Comparison of ENCODE assay signal across 25 mouse cellular contexts in the genomic region with DNA sequence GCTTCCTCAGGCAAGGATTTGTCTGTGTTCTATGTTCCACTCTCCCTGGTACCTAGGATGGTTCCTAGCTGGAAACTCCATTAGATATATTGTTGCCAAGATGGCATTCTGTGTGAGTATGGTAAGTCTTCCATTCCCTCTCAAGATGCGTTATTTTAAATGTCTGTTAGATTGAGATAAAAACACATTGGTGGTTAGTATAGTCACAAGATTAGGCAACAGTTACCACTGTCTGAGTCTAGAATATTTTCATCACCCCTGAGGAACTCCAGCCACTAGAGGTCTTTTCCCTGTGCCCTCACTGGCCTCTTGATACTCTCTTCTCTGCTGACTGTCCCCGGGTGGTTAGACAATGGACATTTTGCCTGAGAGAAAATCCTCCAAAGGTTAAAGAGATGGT. TPM values are rescaled to one million over a fixed set of nuclear protein-coding genes. Genes with fewer than 3 reads are reported as not detected.
A peak's percentile ranks its signal among the peaks of the same experiment; 100 is the strongest.
DNase-seq lines count a peak whose midpoint lies in the region; TF ChIP-seq lines count a peak whose summit lies in the region.
"Had no signal": no experiment of that assay in that cellular context is flagged by ENCODE, and none has a peak within 500 bp of the region (broad histone marks: within the 10 kb centered on the region; RNA-seq: fewer than 3 reads in every experiment).

No protein-coding gene starts in this region.

- TF ChIP-seq EP300 in MEL (IDR thresholded peaks at IDR 0.05; ENCODE audit: low read depth in 1 of 2, low read length in 2 of 2) = peak in 1 of 2 experiments; percentile 72; a peak in 2 of 4 replicates

- no peak overlapping the region for H3K9ac ChIP-seq in MEL (ENCODE audit: control insufficient read depth, low read depth, low read length, poor library complexity, severe bottlenecking)

- TF ChIP-seq CTCF in MEL (IDR thresholded peaks at IDR 0.05 in 2 of 3, conservative IDR thresholded peaks at IDR 0.05 in 1 of 3; ENCODE audit: control insufficient read depth in 1 of 3, insufficient read depth in 1 of 3, low read depth in 2 of 3, low read length in 3 of 3, poor library complexity in 1 of 3, severe bottlenecking in 1 of 3) = no peak; a peak in 1 of 6 replicates

- peak overlapping the region; percentile 39; the same call in 1 of the 2 replicates for H3K27ac ChIP-seq in MEL (ENCODE audit: control insufficient read depth, low read depth, low read length)

- peak; percentile 43 for DNase-seq in 416B (ENCODE audit: low read depth)
- peak; percentile 50 for DNase-seq in MEL (ENCODE audit: low read depth, low spot score)
- no peak for DNase-seq in cerebellum, postnatal 14 days
- DNase-seq in cerebellum, adult 9-11 months = no peak
- DNase-seq: adrenal gland, adult 2 months; adrenal gland, adult 8-10 months; adrenal gland, postnatal 10 days; adrenal gland, postnatal 14 days; adrenal gland, postnatal 25 days; adrenal gland, postnatal 36 days; B cell, adult 2 months; cerebellum, adult 11 months; cerebellum, adult 11-12 months; cerebellum, adult 18-20 months; cerebellum, adult 2 months; cerebellum, adult 8-10 months had no signal

- H3K36me3 ChIP-seq in MEL (ENCODE audit: control insufficient read depth in 1 of 2, insufficient read depth in 2 of 2, low read length in 2 of 2) = no peaks in the 10 kb centered on the region; a peak in 1 of 4 replicates
- H3K36me3 ChIP-seq: G1E had no signal

- no peaks in the 10 kb centered on the region for H3K9me3 ChIP-seq in MEL (replicated peaks; ENCODE audit: insufficient read depth, low read length)
- H3K9me3 ChIP-seq: G1E had no signal

- peak overlapping the region in 1 of 2 experiments; percentile 15; a peak in 1 of 4 replicates for H3K4me3 ChIP-seq in MEL (ENCODE audit: control insufficient read depth in 1 of 2, insufficient read depth in 1 of 2, low read depth in 2 of 2, low read length in 2 of 2)

- H3K79me2 ChIP-seq in MEL (ENCODE audit: control insufficient read depth, insufficient read depth, low read length, poor library complexity) = no peaks in the 10 kb centered on the region

- no peak for TF ChIP-seq RAD21 in MEL (IDR thresholded peaks at IDR 0.05; ENCODE audit: low read depth, low read length)

- no peak for TF ChIP-seq POLR2A in MEL (IDR thresholded peaks at IDR 0.05; ENCODE audit: control insufficient read depth in 1 of 2, insufficient read depth in 1 of 2, low read depth in 1 of 2, low read length in 2 of 2, poor library complexity in 1 of 2)

- no peaks in the 10 kb centered on the region; a peak in 1 of 4 replicates for H3K27me3 ChIP-seq in MEL (ENCODE audit: control insufficient read depth in 1 of 2, insufficient read depth in 2 of 2, low read length in 2 of 2)
- H3K27me3 ChIP-seq: CH12.LX had no signal

- peaks cover 4 to 13% of the 10 kb centered on the region in 2 experiments; a peak in 3 of 4 replicates for H3K4me1 ChIP-seq in MEL (ENCODE audit: control insufficient read depth in 1 of 2, insufficient read depth in 2 of 2, low read length in 2 of 2)

TF ChIP-seq in MEL, 35 proteins besides CTCF, POLR2A, EP300 and RAD21:
- TF ChIP-seq GATA1 (IDR thresholded peaks at IDR 0.05; ENCODE audit: low read depth, low read length) (no peak), TAL1 (IDR thresholded peaks at IDR 0.05; ENCODE audit: low read length) (0 out of 2 replicates have a peak, but pooled peaks have one; percentile 7), ZMIZ1 (IDR thresholded peaks at IDR 0.05; ENCODE audit: low read depth, low read length) (no peak), KAT2A (conservative IDR thresholded peaks at IDR 0.05; ENCODE audit: low read depth, low read length) (no peak), TCF12 (IDR thresholded peaks at IDR 0.05; ENCODE audit: low read depth, low read length) (peak; percentile 53; the same call in 1 of the 2 replicates), CHD1 (IDR thresholded peaks at IDR 0.05; ENCODE audit: low read depth, low read length) (no peak), MAX (IDR thresholded peaks at IDR 0.05; ENCODE audit: low read length) (no peak), MAZ (IDR thresholded peaks at IDR 0.05; ENCODE audit: low read depth, low read length) (no peak), RCOR1 (IDR thresholded peaks at IDR 0.05; ENCODE audit: low read depth, low read length) (no peak), GABPA (IDR thresholded peaks at IDR 0.05; ENCODE audit: low read depth, low read length) (no peak), SIN3A (IDR thresholded peaks at IDR 0.05; ENCODE audit: low read length) (no peak), POLR2AphosphoS5 (IDR thresholded peaks at IDR 0.05; ENCODE audit: borderline replicate concordance, low read depth, low read length) (no peak), USF2 (IDR thresholded peaks at IDR 0.05; ENCODE audit: borderline replicate concordance in 1 of 2, insufficient read depth in 1 of 2, low read depth in 1 of 2, low read length in 2 of 2) (no peak), NRF1 (IDR thresholded peaks at IDR 0.05; ENCODE audit: insufficient read depth, low read depth, low read length, poor library complexity, severe bottlenecking) (no peak), JUND (IDR thresholded peaks at IDR 0.05; ENCODE audit: low read depth, low read length) (no peak), MAFK (IDR thresholded peaks at IDR 0.05; ENCODE audit: borderline replicate concordance, low read depth, low read length) (no peak), MYB (IDR thresholded peaks at IDR 0.05; ENCODE audit: low read depth, low read length) (peak; percentile 44; the same call in 1 of the 2 replicates), MEF2A (IDR thresholded peaks at IDR 0.05; ENCODE audit: extremely low read depth, insufficient replicate concordance, low read depth, low read length, poor library complexity, severe bottlenecking) (no peak), ZC3H11A (IDR thresholded peaks at IDR 0.05; ENCODE audit: low read depth, low read length) (no peak), E2F4 (IDR thresholded peaks at IDR 0.05; ENCODE audit: borderline replicate concordance, low read depth, low read length) (no peak), TBP (IDR thresholded peaks at IDR 0.05; ENCODE audit: low read depth, low read length) (no peak), MXI1 (IDR thresholded peaks at IDR 0.05; ENCODE audit: low read depth, low read length) (no peak), BHLHE40 (IDR thresholded peaks at IDR 0.05; ENCODE audit: borderline replicate concordance, low read depth, low read length) (no peak), ETS1 (IDR thresholded peaks at IDR 0.05; ENCODE audit: low read depth, low read length) (no peak), ZKSCAN1 (IDR thresholded peaks at IDR 0.05; ENCODE audit: low read depth, low read length) (no peak)

RNA-seq across cellular contexts. Expression of gene Pmfbp1, which starts 30.2 kb away (rescaled TPM):
- 0.23 and 0.39 TPM in 2 replicates for total RNA-seq in MEL (2012; rRNA removed)
- under 1 TPM in 1 of 2 experiments, not detected in 1; 0.40 TPM for polyA plus RNA-seq in MEL (2012; ENCODE audit: insufficient read depth in 1 of 2, insufficient read length in 2 of 2, low read depth in 1 of 2, low replicate concordance in 2 of 2, missing spikeins in 1 of 2)
- total RNA-seq: adrenal gland, adult 18-20 months; adrenal gland, adult 2 months; adrenal gland, adult 8-10 months; adrenal gland, postnatal 10 days; adrenal gland, postnatal 14 days; adrenal gland, postnatal 25 days; adrenal gland, postnatal 36 days; adrenal gland, postnatal 4 days; CH12.LX; ES-E14 had no signal
- polyA plus RNA-seq: activated CD4-positive, CD25-positive, alpha-beta regulatory T cell, adult 4 months; adrenal gland, adult 2 months; C2C12; CD4-positive, CD25-positive, alpha-beta regulatory T cell, adult 4 months; G1E; Patski had no signal

RNA-seq across cellular contexts. Expression of gene Dhx38, which starts 41.7 kb away (rescaled TPM):
- total RNA-seq in MEL (2012; rRNA removed) = 50.6 and 54.6 TPM in 2 replicates
- polyA plus RNA-seq in MEL (2012; ENCODE audit: insufficient read depth in 1 of 2, insufficient read length in 2 of 2, low read depth in 1 of 2, low replicate concordance in 2 of 2, missing spikeins in 1 of 2) = 10 to 100 TPM; 43.3 to 72.1 TPM

RNA-seq across cellular contexts. Expression of gene Txnl4b, which starts 41.7 kb away (rescaled TPM):
- total RNA-seq in MEL (2012; rRNA removed) = 7.7 and 8.4 TPM in 2 replicates
- 1 to 10 TPM in 1 of 2 experiments, not detected in 1; 9.5 TPM for polyA plus RNA-seq in MEL (2012; ENCODE audit: insufficient read depth in 1 of 2, insufficient read length in 2 of 2, low read depth in 1 of 2, low replicate concordance in 2 of 2, missing spikeins in 1 of 2)

RNA-seq across cellular contexts. Expression of gene Hp, which starts 55.0 kb away (rescaled TPM):
- total RNA-seq in MEL (2012; rRNA removed) = 0.19 TPM in 1 of 2 replicates, not detected in the other
- under 1 TPM in 1 of 2 experiments, not detected in 1; 0.08 TPM for polyA plus RNA-seq in MEL (2012; ENCODE audit: insufficient read depth in 1 of 2, insufficient read length in 2 of 2, low read depth in 1 of 2, low replicate concordance in 2 of 2, missing spikeins in 1 of 2)
- total RNA-seq: CH12.LX, ES-E14, G1E had no signal
- polyA plus RNA-seq: activated CD4-positive, CD25-positive, alpha-beta regulatory T cell, adult 4 months; C2C12; CD4-positive, CD25-positive, alpha-beta regulatory T cell, adult 4 months had no signal

Comparison
In these comparisons a context has a peak if more than half of its experiments do, and no peak if none do; other contexts are left out.
1. DNase-seq: peak in 416B (single experiment) and MEL (single experiment); none in cerebellum, postnatal 14 days (0 of 2) and cerebellum, adult 9-11 months (single experiment).